Mouse (Mus musculus) stomach, embryonic 15.5 days (tissue): ENCODE data around the gene Cass4. TPM values are rescaled to one million over a fixed set of nuclear protein-coding genes. Genes with fewer than 3 reads are reported as not detected.

Source experiments
- ATAC-seq: fragments of 200-750 bp; cut with Nextera tagmentation; 2 replicates; pipeline ENCODE4 v1.8.0; 2017; ENCODE audit warnings: low read depth, moderate number of reproducible peaks, moderate TSS enrichment; ENCODE audit not compliant: insufficient read depth, low FRiP score
- H3K27ac ChIP-seq: fragments of 300-500 bp; sonication (generic); 2 replicates; pipeline ENCODE4 v1.5.1; 2015; ENCODE audit warnings: mild to moderate bottlenecking, inconsistent platforms
- H3K27me3 ChIP-seq: fragments of 300-500 bp; sonication (generic); replicated peaks from 2 replicates; pipeline ENCODE4 v1.6.1; 2015; ENCODE audit warnings: inconsistent platforms
- H3K36me3 ChIP-seq: fragments of 300-500 bp; sonication (generic); 2 replicates; pipeline ENCODE4 v1.6.1; 2015; ENCODE audit warnings: inconsistent platforms
- H3K4me1 ChIP-seq: fragments of 300-500 bp; sonication (generic); 2 replicates; pipeline ENCODE4 v1.6.1; 2015; ENCODE audit warnings: inconsistent platforms
- H3K4me2 ChIP-seq: fragments of 300-500 bp; sonication (generic); 2 replicates; pipeline ENCODE4 v1.6.1; 2015; ENCODE audit warnings: mild to moderate bottlenecking, inconsistent platforms
- H3K4me3 ChIP-seq: fragments of 300-500 bp; sonication (generic); replicated peaks from 2 replicates; pipeline ENCODE4 v1.5.1; 2015; ENCODE audit warnings: inconsistent platforms
- H3K9ac ChIP-seq: fragments of 300-500 bp; sonication (generic); 2 replicates; pipeline ENCODE4 v1.6.1; 2015; ENCODE audit warnings: inconsistent platforms
- H3K9me3 ChIP-seq: fragments of 300-500 bp; sonication (generic); 2 replicates; pipeline ENCODE4 v1.6.1; 2016; ENCODE audit warnings: inconsistent platforms
- WGBS: fragments of 180-500 bp; shearing (Covaris S2); methylation state at CpG from one replicate; pipeline ENCODE4 v1.1.7; 2015; 5-methylcytosine and 5-hydroxymethylcytosine counted together
- polyA plus RNA-seq: library from polyadenylated mRNA; unstranded; fragments of >200 nt; fragmentation: Nextera tagmentation; extraction: Ambion mirVana; gene quantifications from 2 replicates; pipeline ENCODE4 v1.2.1, GENCODE M21; 2015

Cass4 gene
- polyA plus RNA-seq = 0.12 and 0.22 TPM in 2 replicates

DNA sequence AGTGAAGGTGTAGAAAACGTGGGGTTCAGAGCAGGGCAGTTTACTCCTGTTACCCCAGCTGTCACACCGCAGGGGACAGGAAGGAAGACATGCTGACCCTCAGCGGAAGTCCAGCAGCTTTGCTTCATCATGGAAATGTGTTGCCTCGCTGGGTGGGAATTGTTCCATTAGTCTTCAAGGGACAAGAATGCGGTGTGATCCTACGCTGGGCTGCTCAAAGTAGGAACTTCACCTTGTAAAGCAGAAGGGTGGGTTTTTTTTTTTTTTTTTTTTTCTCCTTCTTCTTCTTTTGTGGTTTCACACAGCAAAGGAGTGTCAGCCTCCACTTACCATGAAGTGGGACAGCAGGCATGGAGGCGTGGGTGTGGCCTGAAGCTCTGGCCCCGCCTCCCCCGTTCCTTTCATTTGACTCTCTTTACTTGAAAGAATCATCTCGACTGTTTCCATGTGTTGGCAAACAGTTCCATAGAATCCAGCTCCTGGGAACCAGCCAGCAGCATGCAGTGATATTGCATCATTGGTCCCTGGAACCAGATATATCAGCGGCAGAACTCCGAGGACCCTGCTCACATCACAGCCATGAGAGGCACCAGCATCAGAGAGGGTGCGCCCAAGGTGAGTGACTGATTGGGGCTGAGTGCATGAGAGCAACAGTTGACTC lies at the start of gene Cass4:
Cass4 (plus strand) TSS at position 404 of the 661 bp plus-strand sequence.
- H3K4me1 ChIP-seq = no peaks in the 10 kb centered on the region
- no peak within 1 kb of the TSS for H3K4me3 ChIP-seq
- 18% methylated on average over 13 of the region's 13 CpGs for WGBS
- no peaks in the 10 kb centered on the region for H3K27me3 ChIP-seq
- no peaks in the 10 kb centered on the region for H3K9me3 ChIP-seq
- no peaks in the 10 kb centered on the region for H3K36me3 ChIP-seq
- no peak within 1 kb of the TSS for H3K9ac ChIP-seq
- no peak within 1 kb of the TSS for H3K27ac ChIP-seq
- H3K4me2 ChIP-seq = peak within 1 kb of the TSS; percentile 6; the same call in 1 of the 2 replicates
- no peak for ATAC-seq

- peaks cover 23% of the 10 kb centered on the region for H3K4me1 ChIP-seq
- 0 out of 2 replicates have a peak, but pooled peaks cover 5% of the 10 kb centered on the region for H3K9me3 ChIP-seq
- no peak for ATAC-seq
- no peak overlapping the region for H3K9ac ChIP-seq
- H3K4me3 ChIP-seq = peak overlapping the region; percentile 76
- H3K36me3 ChIP-seq = no peaks in the 10 kb centered on the region
- 32% methylated on average over 5 of the region's 5 CpGs for WGBS
- H3K4me2 ChIP-seq = peak overlapping the region; percentile 97
- no peaks in the 10 kb centered on the region for H3K27me3 ChIP-seq
- 0 out of 2 replicates have a peak overlapping the region, but pooled peaks have one; percentile 41 for H3K27ac ChIP-seq
Observed at GRCm38 (mm10) chr2:172344669-172345068, 48.9 kb upstream of the Cass4 start.

DNA sequence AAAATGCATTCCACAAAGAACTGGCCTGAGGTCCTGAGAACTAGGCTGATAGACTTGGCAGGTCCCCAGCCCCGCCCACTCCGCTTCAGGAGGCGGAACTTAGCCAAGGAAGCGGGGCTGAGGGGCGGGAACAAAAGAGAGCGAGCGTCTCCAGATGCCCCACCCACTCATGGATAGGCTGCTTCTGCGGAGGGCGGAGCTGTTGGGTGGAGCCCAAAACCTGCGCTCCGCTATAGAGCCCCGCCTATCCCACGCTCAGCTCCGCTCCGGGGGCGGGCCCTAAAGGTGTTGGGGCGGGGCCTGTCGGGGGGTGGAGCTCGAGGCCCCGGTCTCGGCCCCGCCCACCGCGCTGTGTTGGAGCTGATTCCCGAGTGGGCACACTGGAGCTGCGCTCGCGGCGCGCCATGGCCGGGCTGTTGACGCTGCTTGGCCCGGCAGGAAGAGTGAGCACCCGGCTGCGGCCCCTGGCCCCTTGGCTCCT lies 48.3 kb upstream of the Cass4 start, which contains the start of gene Fam210b:
Fam210b (plus strand) TSS at position 308 of the 481 bp plus-strand sequence.
- H3K27me3 ChIP-seq = no peaks in the 10 kb centered on the region
- H3K9ac ChIP-seq = peak within 1 kb of the TSS; percentile 46
- peaks cover 23% of the 10 kb centered on the region for H3K4me1 ChIP-seq
- H3K4me2 ChIP-seq = peak within 1 kb of the TSS; percentile 97
- ATAC-seq = peak; percentile 92
- 1% methylated on average over 34 of the region's 35 CpGs for WGBS
- 0 out of 2 replicates have a peak, but pooled peaks cover 5% of the 10 kb centered on the region for H3K9me3 ChIP-seq
- peak within 1 kb of the TSS; percentile 76 for H3K4me3 ChIP-seq
- H3K27ac ChIP-seq = peak within 1 kb of the TSS; percentile 41; the same call in 1 of the 2 replicates
- no peaks in the 10 kb centered on the region for H3K36me3 ChIP-seq

DNA sequence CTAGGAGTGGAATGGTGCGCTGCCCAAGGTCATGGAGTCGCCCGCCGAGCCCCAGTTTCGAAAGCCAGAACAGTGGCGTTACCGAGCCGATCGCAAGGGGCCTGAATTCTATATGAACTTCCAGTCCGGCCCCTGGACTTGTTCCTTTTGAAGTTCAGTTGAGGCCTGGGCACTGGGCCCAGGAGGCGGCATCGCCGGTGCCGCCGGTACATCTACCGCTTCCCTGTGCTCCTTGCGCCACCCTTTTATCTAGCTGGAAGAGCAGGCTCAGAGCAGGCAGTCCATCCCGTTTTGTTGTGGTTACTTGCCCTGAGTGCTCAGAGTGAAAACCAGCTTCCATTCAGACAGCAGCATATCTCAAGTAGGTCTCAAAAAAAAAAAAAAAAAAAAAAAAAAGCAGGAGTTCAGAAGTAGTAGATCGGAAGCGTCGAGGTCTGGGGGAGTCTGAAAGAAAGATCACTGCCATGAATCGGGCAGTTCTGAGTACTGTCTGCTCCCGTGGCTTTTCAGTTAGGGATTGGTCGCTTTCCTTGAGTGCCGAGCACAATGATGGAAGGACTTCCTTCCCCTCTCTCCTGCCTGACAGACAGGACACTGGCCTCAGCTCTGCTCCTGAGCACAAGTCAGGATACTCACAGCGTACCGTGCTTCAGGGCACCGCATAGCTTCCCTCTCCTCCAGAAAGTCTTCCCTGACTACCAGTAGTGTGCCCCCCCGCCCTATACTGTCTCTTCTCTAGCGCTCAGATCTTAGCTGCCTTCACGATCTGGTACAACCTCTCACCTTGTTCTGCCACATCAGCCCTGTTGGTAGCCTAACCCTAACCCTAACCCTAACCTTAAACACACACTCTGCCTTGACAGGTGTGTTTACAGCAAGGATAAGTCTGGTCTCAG lies 47.3 kb upstream of the Cass4 start:
- Histone ChIP-seq H3K4me3 (peak overlapping the region; percentile 76), H3K9ac (peak overlapping the region; percentile 46), H3K27me3 (no peaks in the 10 kb centered on the region), H3K4me1 (peaks cover 23% of the 10 kb centered on the region), H3K9me3 (0 out of 2 replicates have a peak, but pooled peaks cover 5% of the 10 kb centered on the region), H3K36me3 (no peaks in the 10 kb centered on the region), H3K27ac (no peak overlapping the region), H3K4me2 (peak overlapping the region; percentile 97)
- WGBS = 12% methylated on average over 31 of the region's 31 CpGs
- ATAC-seq = no peak

GRCm38 (mm10) chr2:172346933-172347611 lies 46.5 kb upstream of the Cass4 start:
- peak; percentile 47; the same call in 1 of the 2 replicates for ATAC-seq
- 72% methylated on average over 8 of the region's 8 CpGs for WGBS

GRCm38 (mm10) chr2:172348297-172348950 lies 45.2 kb upstream of the Cass4 start:
- Histone ChIP-seq H3K4me1 (peaks cover 23% of the 10 kb centered on the region), H3K9me3 (no peaks in the 10 kb centered on the region), H3K4me3 (no peak overlapping the region), H3K27ac (peak overlapping the region; percentile 65; the same call in 1 of the 2 replicates), H3K4me2 (0 out of 2 replicates have a peak overlapping the region, but pooled peaks have one; percentile 20), H3K36me3 (no peaks in the 10 kb centered on the region), H3K27me3 (no peaks in the 10 kb centered on the region), H3K9ac (no peak overlapping the region)
- 26% methylated on average over 3 of the region's 3 CpGs for WGBS
- peak; percentile 58; the same call in 1 of the 2 replicates for ATAC-seq

More at GRCm38 (mm10) chr2:172346933-172347611, 46.5 kb upstream of the Cass4 start:
- Histone ChIP-seq H3K27me3 (no peaks in the 10 kb centered on the region), H3K9ac (no peak overlapping the region), H3K4me1 (peaks cover 23% of the 10 kb centered on the region), H3K36me3 (no peaks in the 10 kb centered on the region), H3K4me3 (peak overlapping the region; percentile 76), H3K27ac (no peak overlapping the region), H3K4me2 (peak overlapping the region; percentile 97), H3K9me3 (0 out of 2 replicates have a peak, but pooled peaks cover 5% of the 10 kb centered on the region)

DNA sequence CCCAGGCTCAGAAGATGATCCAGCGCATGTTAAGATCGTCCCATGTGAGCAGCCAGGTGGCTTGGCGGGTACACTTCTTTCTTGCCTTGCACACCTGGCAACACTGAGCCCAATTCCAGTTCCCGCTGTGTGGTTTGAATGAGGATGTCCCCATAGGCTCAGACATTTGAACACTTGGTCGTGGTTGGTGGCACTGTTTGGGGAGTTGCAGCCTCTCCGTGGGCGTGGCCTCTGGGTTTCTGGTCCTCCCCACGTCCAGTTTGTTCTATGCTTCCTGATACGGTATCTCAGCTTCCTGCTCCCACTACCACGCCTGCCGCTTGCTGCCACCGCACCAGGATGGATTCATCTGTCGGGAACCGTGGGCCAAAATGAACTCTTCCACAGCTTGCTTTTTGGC lies 43.8 kb upstream of the Cass4 start:
- H3K4me1 ChIP-seq = peaks cover 23% of the 10 kb centered on the region
- H3K27ac ChIP-seq = no peak overlapping the region
- no peaks in the 10 kb centered on the region for H3K27me3 ChIP-seq
- H3K4me2 ChIP-seq = no peak overlapping the region
- no peak overlapping the region for H3K9ac ChIP-seq
- WGBS = 79% methylated on average over 14 of the region's 14 CpGs
- H3K4me3 ChIP-seq = no peak overlapping the region
- no peaks in the 10 kb centered on the region for H3K9me3 ChIP-seq
- no peak for ATAC-seq
- H3K36me3 ChIP-seq = no peaks in the 10 kb centered on the region

DNA sequence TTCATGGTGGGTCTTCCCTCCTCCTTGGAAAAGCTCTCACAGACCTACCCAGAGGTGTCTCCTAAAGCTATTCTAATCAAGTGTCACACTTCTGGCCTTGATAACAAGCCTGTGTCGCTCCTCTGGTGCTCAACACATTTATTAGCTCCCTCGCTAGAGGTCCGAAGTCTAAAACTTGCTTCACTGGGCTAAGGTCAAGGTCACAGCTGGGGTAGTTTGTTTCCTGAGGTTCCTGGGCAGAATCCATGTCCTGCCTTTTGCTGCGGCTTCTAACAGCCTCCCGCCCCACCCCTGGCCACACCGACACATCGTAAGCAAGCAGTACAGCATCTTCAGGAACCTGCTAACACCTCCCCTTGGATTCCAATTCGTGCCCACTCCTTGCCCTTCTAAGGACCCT lies 42.8 kb upstream of the Cass4 start:
- Histone ChIP-seq H3K27me3 (no peaks in the 10 kb centered on the region), H3K36me3 (peaks cover 6% of the 10 kb centered on the region), H3K9ac (no peak overlapping the region), H3K4me3 (no peak overlapping the region), H3K4me2 (no peak overlapping the region), H3K4me1 (peaks cover 23% of the 10 kb centered on the region), H3K27ac (no peak overlapping the region), H3K9me3 (no peaks in the 10 kb centered on the region)
- WGBS = 61% methylated on average over 8 of the region's 8 CpGs
- ATAC-seq = no peak

GRCm38 (mm10) chr2:172353218-172353617 lies 40.4 kb upstream of the Cass4 start:
- H3K9me3 ChIP-seq = no peaks in the 10 kb centered on the region
- WGBS = 86% methylated on average over 9 of the region's 9 CpGs
- H3K27me3 ChIP-seq = no peaks in the 10 kb centered on the region
- no peak overlapping the region for H3K9ac ChIP-seq
- no peak overlapping the region for H3K4me3 ChIP-seq
- peaks cover 12% of the 10 kb centered on the region for H3K4me1 ChIP-seq
- H3K4me2 ChIP-seq = no peak overlapping the region
- ATAC-seq = no peak
- H3K36me3 ChIP-seq = peaks cover 29% of the 10 kb centered on the region
- no peak overlapping the region for H3K27ac ChIP-seq

DNA sequence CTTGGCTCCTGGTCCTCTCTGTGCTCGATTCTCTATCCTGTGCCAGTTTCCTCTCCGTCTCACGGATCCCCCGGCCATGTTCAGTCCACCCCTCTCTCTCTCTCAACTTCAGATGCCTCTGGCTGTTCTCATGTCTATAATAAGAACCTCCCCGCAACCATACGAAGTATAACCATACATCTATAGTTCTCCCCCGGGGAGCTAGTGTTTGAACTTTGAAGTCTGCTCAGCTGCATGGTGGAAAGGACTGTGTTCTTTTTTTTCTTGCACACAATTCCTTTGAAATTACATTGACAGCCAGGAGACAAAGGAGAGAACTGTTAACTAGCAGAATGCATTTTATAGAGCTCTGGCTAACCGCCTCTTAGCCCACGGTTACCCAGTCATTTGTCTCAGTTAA lies 38.8 kb upstream of the Cass4 start:
- Histone ChIP-seq H3K9ac (no peak overlapping the region), H3K27me3 (no peaks in the 10 kb centered on the region), H3K9me3 (no peaks in the 10 kb centered on the region), H3K36me3 (peaks cover 44% of the 10 kb centered on the region), H3K4me2 (no peak overlapping the region), H3K27ac (no peak overlapping the region), H3K4me1 (no peaks in the 10 kb centered on the region), H3K4me3 (no peak overlapping the region)
- 75% methylated on average over 9 of the region's 9 CpGs for WGBS
- no peak for ATAC-seq

GRCm38 (mm10) chr2:172355833-172356232 lies 37.8 kb upstream of the Cass4 start:
- Histone ChIP-seq H3K9ac (no peak overlapping the region), H3K27ac (no peak overlapping the region), H3K9me3 (no peaks in the 10 kb centered on the region), H3K4me3 (no peak overlapping the region), H3K4me1 (no peaks in the 10 kb centered on the region), H3K4me2 (no peak overlapping the region), H3K36me3 (peaks cover 50% of the 10 kb centered on the region), H3K27me3 (no peaks in the 10 kb centered on the region)
- no peak for ATAC-seq
- 89% methylated on average over 5 of the region's 5 CpGs for WGBS
